8 mouse cellular contexts compared by ENCODE assay signal in genomic region chr12:80129531-80129930, GRCm38 (mm10). TPM values are rescaled to one million over a fixed set of nuclear protein-coding genes. Genes with fewer than 3 reads are reported as not detected.
DNase-seq lines count a peak whose midpoint lies in the region; ATAC-seq lines count a peak whose summit lies in the region.

No protein-coding gene starts in this region.

- ATAC-seq in heart, embryonic 15.5 days (replicated peaks; ENCODE audit: insufficient number of reproducible peaks, insufficient read depth, low FRiP score, low read depth) = no peak
- ATAC-seq in kidney, embryonic 15.5 days (replicated peaks; ENCODE audit: low FRiP score) = no peak

- DNase-seq in heart, postnatal 36 days = no peak
- DNase-seq in T-cell, adult 2 months (ENCODE audit: low spot score) = peak; percentile 47
- peak; percentile 69 for DNase-seq in lung, postnatal 36 days
- DNase-seq in cerebellum, adult 8-10 months = no peak
- DNase-seq in frontal cortex, postnatal 36 days (ENCODE audit: low spot score in 2 of 2) = no peak
- no peak for DNase-seq in layer of hippocampus, adult 11-12 months (ENCODE audit: low spot score)

- H3K36me3 ChIP-seq in heart, embryonic 15.5 days = peaks cover 3% of the 10 kb centered on the region; the same call in 1 of the 2 replicates
- H3K36me3 ChIP-seq in kidney, embryonic 15.5 days = peaks cover 15% of the 10 kb centered on the region; the same call in 1 of the 2 replicates

- H3K4me3 ChIP-seq in heart, embryonic 15.5 days = no peak overlapping the region
- H3K4me3 ChIP-seq in kidney, embryonic 15.5 days (replicated peaks) = no peak overlapping the region

- H3K4me2 ChIP-seq in heart, embryonic 15.5 days = no peak overlapping the region
- H3K4me2 ChIP-seq in kidney, embryonic 15.5 days = no peak overlapping the region

- H3K4me1 ChIP-seq in heart, embryonic 15.5 days (replicated peaks) = peaks cover 34% of the 10 kb centered on the region
- H3K4me1 ChIP-seq in kidney, embryonic 15.5 days = peaks cover 50% of the 10 kb centered on the region

- H3K27ac ChIP-seq in heart, embryonic 15.5 days = peak overlapping the region; percentile 99; the same call in 1 of the 2 replicates
- H3K27ac ChIP-seq in kidney, embryonic 15.5 days = peak overlapping the region; percentile 96

- H3K27me3 ChIP-seq in heart, embryonic 15.5 days = no peaks in the 10 kb centered on the region
- no peaks in the 10 kb centered on the region for H3K27me3 ChIP-seq in kidney, embryonic 15.5 days

- no peak overlapping the region for H3K9ac ChIP-seq in heart, embryonic 15.5 days
- H3K9ac ChIP-seq in kidney, embryonic 15.5 days = no peak overlapping the region

- intact Hi-C loops in heart, postnatal 36 days (cut with DNase I) = no loop called here

- WGBS in heart, embryonic 15.5 days = 93% methylated on average over 8 of the region's 8 CpGs
- WGBS in kidney, embryonic 15.5 days = 93% methylated on average over 8 of the region's 8 CpGs

- H3K9me3 ChIP-seq in heart, embryonic 15.5 days (replicated peaks) = no peaks in the 10 kb centered on the region
- no peaks in the 10 kb centered on the region for H3K9me3 ChIP-seq in kidney, embryonic 15.5 days (replicated peaks)

RNA-seq across cellular contexts. Expression of gene Zfp36l1, which starts 16.7 kb away (rescaled TPM):
- 94.7 and 107 TPM in 2 replicates for polyA plus RNA-seq in heart, embryonic 15.5 days (2015; fragmentation: Nextera tagmentation; extraction: Ambion mirVana)
- total RNA-seq in heart, postnatal 36 days (2021) = 100 to 1,000 TPM in 1 of 2 experiments, 10 to 100 TPM in 1; 94.2 to 109 TPM
- polyA plus RNA-seq in kidney, embryonic 15.5 days (2015; fragmentation: Nextera tagmentation; extraction: Ambion mirVana) = 136 and 154 TPM in 2 replicates

Comparison
In these comparisons a context has a peak if more than half of its experiments do, and no peak if none do; other contexts are left out.
1. DNase-seq: peak in T-cell, adult 2 months (single experiment) and lung, postnatal 36 days (single experiment); none in heart, postnatal 36 days (0 of 2), cerebellum, adult 8-10 months (single experiment), frontal cortex, postnatal 36 days (0 of 2) and layer of hippocampus, adult 11-12 months (single experiment).